Mouse (Mus musculus) central nervous system, embryonic 18 days (tissue): ENCODE data around the gene Nipsnap1. TPM values are rescaled to one million over a fixed set of nuclear protein-coding genes. Genes with fewer than 3 reads are reported as not detected.

Experiments used
- polyA plus RNA-seq: library from polyadenylated mRNA; depleted of rRNA; stranded (reverse); fragments of >200 nt; gene quantifications from 2 replicates; pipeline ENCODE4 v1.2.3, GENCODE M21; 2012; rRNA removed

The Nipsnap1 gene
- polyA plus RNA-seq = 106 and 108 TPM in 2 replicates

GRCm38 (mm10) chr11:4873755-4874475, at the start of gene Nipsnap1:
TSS of gene Nipsnap1 (plus strand) at chr11:4873951.

GRCm38 (mm10) chr11:4849258-4849943, 24.4 kb upstream of the Nipsnap1 start, which contains the start of gene Nf2:
TSS of gene Nf2 (minus strand) at chr11:4849536.

DNA sequence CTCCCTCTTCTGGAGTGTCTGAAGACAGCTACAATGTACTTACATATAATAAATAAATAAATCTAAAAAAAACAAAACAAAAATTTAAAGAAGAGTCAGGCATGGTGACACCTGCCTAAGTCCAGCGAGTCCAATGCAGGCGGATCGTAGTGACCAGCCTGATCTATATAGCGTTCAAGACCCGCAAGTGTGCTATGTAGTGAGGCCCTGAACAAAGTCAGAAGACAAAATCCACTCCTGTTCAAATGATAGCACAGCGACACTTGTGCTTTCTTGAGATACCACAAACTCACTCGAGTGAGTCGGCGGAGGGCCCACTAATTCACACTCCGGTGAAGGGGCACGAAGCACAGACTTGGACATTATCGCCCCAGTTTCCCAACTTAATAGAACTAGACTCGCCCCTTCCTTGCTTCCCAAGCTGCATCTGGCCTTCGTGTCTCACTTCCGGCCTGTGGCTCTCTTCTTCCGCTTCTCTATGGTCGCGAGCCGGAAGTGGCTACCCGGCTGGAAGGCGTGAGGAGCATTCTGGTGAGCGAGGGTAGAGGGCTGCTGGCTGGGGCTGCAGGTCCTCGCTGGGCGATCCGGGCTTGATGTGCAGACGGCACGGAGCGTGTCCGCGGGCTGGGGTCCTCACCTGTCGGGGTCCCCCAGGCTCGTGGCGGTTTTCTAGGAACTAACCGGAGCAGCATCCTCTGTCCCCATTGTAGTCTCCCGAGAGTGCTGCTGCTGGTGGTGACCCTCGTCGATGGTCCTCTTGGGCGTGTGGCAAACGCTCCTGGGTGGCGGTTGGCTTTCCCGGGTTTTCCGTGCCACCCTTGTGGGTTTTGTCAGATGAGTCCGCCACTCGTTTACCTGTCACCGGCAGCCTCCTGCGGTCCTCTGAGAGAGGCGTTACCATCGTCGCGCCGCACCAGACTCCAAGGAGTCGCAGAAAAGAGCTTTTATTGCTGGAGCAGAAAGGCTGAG, 21.4 kb downstream of the Nipsnap1 start, which contains the start of gene Thoc5:
Thoc5 (plus strand) TSS at position 473 of the 969 bp plus-strand sequence.

Other genes starting within 250 kb of the Nipsnap1 start
- gene Ascc2, start 236.2 kb upstream of the Nipsnap1 start, polyA plus RNA-seq = 27.3 and 27.8 TPM in 2 replicates
- 783 and 918 TPM in 2 replicates for gene Uqcr10, start 169.6 kb upstream of the Nipsnap1 start, polyA plus RNA-seq
- 46.8 and 52.4 TPM in 2 replicates for gene Zmat5, start 169.3 kb upstream of the Nipsnap1 start, polyA plus RNA-seq
- 4.7 and 5.8 TPM in 2 replicates for gene Cabp7, start 127.2 kb upstream of the Nipsnap1 start, polyA plus RNA-seq
- gene Nf2, start 24.4 kb upstream of the Nipsnap1 start, polyA plus RNA-seq = 82.1 and 82.3 TPM in 2 replicates
- 80.4 and 81.4 TPM in 2 replicates for gene Thoc5, start 21.4 kb downstream of the Nipsnap1 start, polyA plus RNA-seq
- 4.7 and 10.6 TPM in 2 replicates for gene Nefh, start 74.1 kb downstream of the Nipsnap1 start, polyA plus RNA-seq
- gene Ap1b1, start 112.9 kb downstream of the Nipsnap1 start, polyA plus RNA-seq = 103 and 105 TPM in 2 replicates
- gene Rasl10a, start 184.2 kb downstream of the Nipsnap1 start, polyA plus RNA-seq = 2.5 and 3.3 TPM in 2 replicates
- 31.6 and 35.2 TPM in 2 replicates for gene Gas2l1, start 191.4 kb downstream of the Nipsnap1 start, polyA plus RNA-seq
- gene Rhbdd3, start 225.0 kb downstream of the Nipsnap1 start, polyA plus RNA-seq = 41.7 and 43.8 TPM in 2 replicates
- 380 and 383 TPM in 2 replicates for gene Ewsr1, start 225.3 kb downstream of the Nipsnap1 start, polyA plus RNA-seq